Mouse (Mus musculus): Measurements from ENCODE around the gene Rtl4.

GRCm38 (mm10) chrX:145065484-145065913 lies 376.8 kb downstream of the Rtl4 start:
- no peak for TF ChIP-seq POLR2A (IDR thresholded peaks at IDR 0.05; ENCODE audit: borderline replicate concordance, extremely low read depth, insufficient read depth, insufficient read length, poor library complexity, severe bottlenecking)
- no peak for TF ChIP-seq CTCF (IDR thresholded peaks at IDR 0.05; ENCODE audit: borderline replicate concordance, extremely low read depth, insufficient read depth, insufficient read length)

Data from brain, embryonic 14.5 days (tissue).